Mouse (Mus musculus): ENCODE measurements around the gene Gm7029. TPM values are rescaled to one million over a fixed set of nuclear protein-coding genes. Genes with fewer than 3 reads are reported as not detected.
A peak's percentile ranks its signal among the peaks of the same experiment; 100 is the strongest.
"Not testable (repeated sequence)": the region's sequence is repeated elsewhere in the genome, so short reads cannot be mapped to it uniquely, and the experiment has no call there.

Gm7029 gene
- total and polyA plus RNA-seq, 2 experiments = not detected

GRCm38 (mm10) chr17:33890533-33891059, 17.0 kb downstream of the Gm7029 start, which contains the start of gene Kifc1:
TSS of gene Kifc1 (minus strand) at chr17:33890661.
- under 1% methylated on average over 49 of the region's 49 CpGs for WGBS
- Histone ChIP-seq H3K4me3 (ENCODE audit: insufficient read depth, low read depth, low read length) (peak within 1 kb of the TSS; percentile 82), H3K27ac (replicated peaks; ENCODE audit: insufficient read depth, low read depth, low read length) (no peak within 1 kb of the TSS), H3K27me3 (ENCODE audit: control insufficient read depth, insufficient read depth, low read length) (no peaks in the 10 kb centered on the region), H3K36me3 (ENCODE audit: control insufficient read depth, insufficient read depth, low read length) (no peaks in the 10 kb centered on the region), H3K9ac (ENCODE audit: low read depth, low read length) (peak within 1 kb of the TSS; percentile 71), H3K4me1 (ENCODE audit: control insufficient read depth, insufficient read depth, low read length) (no peaks in the 10 kb centered on the region; the same call in 1 of the 2 replicates), H3K79me2 (ENCODE audit: control insufficient read depth, insufficient read depth, low read length) (0 out of 2 replicates have a peak, but pooled peaks cover 6% of the 10 kb centered on the region)
- DNase-seq (ENCODE audit: extremely low read depth, low read depth, low spot score) = peak; percentile 96
- TF ChIP-seq CTCF (IDR thresholded peaks at IDR 0.05; ENCODE audit: low read depth, low read length) = peak; percentile 97
- no peak for TF ChIP-seq POLR2A (IDR thresholded peaks at IDR 0.05; ENCODE audit: extremely low read depth, insufficient read depth, low read length)

- no peak for DNase-seq (ENCODE audit: extremely low read depth, low read depth, low spot score)
- no peaks in the 10 kb centered on the region; the same call in 1 of the 2 replicates for H3K4me1 ChIP-seq (ENCODE audit: control insufficient read depth, insufficient read depth, low read length)
- 37% methylated on average over 2 of the region's 2 CpGs for WGBS
- no peaks in the 10 kb centered on the region for H3K36me3 ChIP-seq (ENCODE audit: control insufficient read depth, insufficient read depth, low read length)
- H3K79me2 ChIP-seq (ENCODE audit: control insufficient read depth, insufficient read depth, low read length) = 0 out of 2 replicates have a peak, but pooled peaks cover 6% of the 10 kb centered on the region
- no peaks in the 10 kb centered on the region for H3K27me3 ChIP-seq (ENCODE audit: control insufficient read depth, insufficient read depth, low read length)
- H3K4me3 ChIP-seq (ENCODE audit: insufficient read depth, low read depth, low read length) = no peak overlapping the region
- H3K27ac ChIP-seq (replicated peaks; ENCODE audit: insufficient read depth, low read depth, low read length) = no peak overlapping the region
- H3K9ac ChIP-seq (ENCODE audit: low read depth, low read length) = no peak overlapping the region
- TF ChIP-seq POLR2A (IDR thresholded peaks at IDR 0.05; ENCODE audit: extremely low read depth, insufficient read depth, low read length) = no peak
These were observed 17.7 kb downstream of the Gm7029 start for GRCm38 (mm10) chr17:33891357-33891756.

DNA sequence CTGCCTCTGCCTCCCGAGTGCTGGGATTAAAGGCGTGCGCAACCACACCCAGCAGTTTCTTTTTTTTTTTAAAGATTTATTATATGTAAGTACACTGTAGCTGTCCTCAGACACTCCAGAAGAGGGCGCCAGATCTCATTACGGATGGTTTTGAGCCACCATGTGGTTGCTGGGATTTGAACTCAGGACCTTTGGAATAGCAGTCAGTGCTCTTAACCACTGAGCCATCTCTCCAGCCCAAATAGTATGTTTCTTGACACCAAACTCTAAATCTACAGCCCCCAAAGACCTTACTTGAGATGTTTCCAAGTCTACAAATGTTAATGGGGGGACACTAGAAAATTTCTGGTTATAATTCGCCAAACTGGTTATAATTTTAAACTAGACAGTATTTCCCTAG, 18.3 kb downstream of the Gm7029 start:
- H3K9ac ChIP-seq (ENCODE audit: low read depth, low read length); DNase-seq (ENCODE audit: extremely low read depth, low read depth, low spot score): not testable (repeated sequence)
- 76% methylated on average over 6 of the region's 6 CpGs for WGBS

GRCm38 (mm10) chr17:33892429-33892828, 18.8 kb downstream of the Gm7029 start:
- no peak for DNase-seq (ENCODE audit: extremely low read depth, low read depth, low spot score)
- WGBS = 38% methylated on average over 7 of the region's 7 CpGs
- TF ChIP-seq CTCF (IDR thresholded peaks at IDR 0.05; ENCODE audit: low read depth, low read length) = no peak
- TF ChIP-seq POLR2A (IDR thresholded peaks at IDR 0.05; ENCODE audit: extremely low read depth, insufficient read depth, low read length) = no peak

More for the DNA sequence above, 18.3 kb downstream of the Gm7029 start:
- H3K27me3 ChIP-seq (ENCODE audit: control insufficient read depth, insufficient read depth, low read length); H3K79me2 ChIP-seq (ENCODE audit: control insufficient read depth, insufficient read depth, low read length); H3K27ac ChIP-seq (replicated peaks; ENCODE audit: insufficient read depth, low read depth, low read length); H3K4me3 ChIP-seq (ENCODE audit: insufficient read depth, low read depth, low read length); H3K4me1 ChIP-seq (ENCODE audit: control insufficient read depth, insufficient read depth, low read length); H3K36me3 ChIP-seq (ENCODE audit: control insufficient read depth, insufficient read depth, low read length): not testable (repeated sequence)

DNA sequence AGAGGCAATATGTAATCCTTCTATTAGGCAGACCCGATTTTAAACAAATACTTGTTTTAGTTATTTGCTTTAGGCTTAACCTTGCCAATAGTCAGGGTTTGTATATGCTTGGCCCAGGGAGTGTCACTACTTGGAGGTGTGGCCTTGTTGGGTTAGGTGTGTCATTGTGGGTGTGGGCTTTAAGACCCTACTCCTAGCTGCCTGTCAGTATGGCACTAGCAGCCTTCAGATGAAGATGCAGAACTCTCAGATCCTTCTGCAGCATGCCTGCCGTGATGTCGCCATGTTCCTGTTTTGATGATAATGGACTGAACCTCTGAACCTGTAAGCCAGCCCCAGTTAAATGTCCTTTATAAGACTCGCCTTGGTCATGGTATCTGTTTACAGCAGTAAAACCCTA, 19.4 kb downstream of the Gm7029 start:
- H3K9ac ChIP-seq (ENCODE audit: low read depth, low read length); H3K27me3 ChIP-seq (ENCODE audit: control insufficient read depth, insufficient read depth, low read length); H3K36me3 ChIP-seq (ENCODE audit: control insufficient read depth, insufficient read depth, low read length); H3K4me3 ChIP-seq (ENCODE audit: insufficient read depth, low read depth, low read length); H3K4me1 ChIP-seq (ENCODE audit: control insufficient read depth, insufficient read depth, low read length); DNase-seq (ENCODE audit: extremely low read depth, low read depth, low spot score); H3K79me2 ChIP-seq (ENCODE audit: control insufficient read depth, insufficient read depth, low read length); H3K27ac ChIP-seq (replicated peaks; ENCODE audit: insufficient read depth, low read depth, low read length): not testable (repeated sequence)
- WGBS = 72% methylated on average over 4 of the region's 4 CpGs

More at GRCm38 (mm10) chr17:33892429-33892828, 18.8 kb downstream of the Gm7029 start:
- H3K9ac ChIP-seq (ENCODE audit: low read depth, low read length) = no peak overlapping the region
- no peak overlapping the region for H3K27ac ChIP-seq (replicated peaks; ENCODE audit: insufficient read depth, low read depth, low read length)
- no peaks in the 10 kb centered on the region for H3K36me3 ChIP-seq (ENCODE audit: control insufficient read depth, insufficient read depth, low read length)
- no peak overlapping the region for H3K4me3 ChIP-seq (ENCODE audit: insufficient read depth, low read depth, low read length)
- H3K4me1 ChIP-seq (ENCODE audit: control insufficient read depth, insufficient read depth, low read length) = no peaks in the 10 kb centered on the region; the same call in 1 of the 2 replicates
- 0 out of 2 replicates have a peak, but pooled peaks cover 6% of the 10 kb centered on the region for H3K79me2 ChIP-seq (ENCODE audit: control insufficient read depth, insufficient read depth, low read length)
- no peaks in the 10 kb centered on the region for H3K27me3 ChIP-seq (ENCODE audit: control insufficient read depth, insufficient read depth, low read length)

GRCm38 (mm10) chr17:33897114-33897794, 23.6 kb downstream of the Gm7029 start:
- WGBS = 27% methylated on average over 6 of the region's 6 CpGs
- Histone ChIP-seq H3K4me1 (ENCODE audit: control insufficient read depth, insufficient read depth, low read length) (no peaks in the 10 kb centered on the region; the same call in 1 of the 2 replicates), H3K27ac (replicated peaks; ENCODE audit: insufficient read depth, low read depth, low read length) (no peak overlapping the region), H3K36me3 (ENCODE audit: control insufficient read depth, insufficient read depth, low read length) (no peaks in the 10 kb centered on the region), H3K4me3 (ENCODE audit: insufficient read depth, low read depth, low read length) (no peak overlapping the region), H3K79me2 (ENCODE audit: control insufficient read depth, insufficient read depth, low read length) (no peaks in the 10 kb centered on the region), H3K27me3 (ENCODE audit: control insufficient read depth, insufficient read depth, low read length) (no peaks in the 10 kb centered on the region), H3K9ac (ENCODE audit: low read depth, low read length) (no peak overlapping the region)
- DNase-seq (ENCODE audit: extremely low read depth, low read depth, low spot score) = peak; percentile 81
- TF ChIP-seq CTCF (IDR thresholded peaks at IDR 0.05; ENCODE audit: low read depth, low read length) (peak; percentile 53), POLR2A (IDR thresholded peaks at IDR 0.05; ENCODE audit: extremely low read depth, insufficient read depth, low read length) (no peak)

DNA sequence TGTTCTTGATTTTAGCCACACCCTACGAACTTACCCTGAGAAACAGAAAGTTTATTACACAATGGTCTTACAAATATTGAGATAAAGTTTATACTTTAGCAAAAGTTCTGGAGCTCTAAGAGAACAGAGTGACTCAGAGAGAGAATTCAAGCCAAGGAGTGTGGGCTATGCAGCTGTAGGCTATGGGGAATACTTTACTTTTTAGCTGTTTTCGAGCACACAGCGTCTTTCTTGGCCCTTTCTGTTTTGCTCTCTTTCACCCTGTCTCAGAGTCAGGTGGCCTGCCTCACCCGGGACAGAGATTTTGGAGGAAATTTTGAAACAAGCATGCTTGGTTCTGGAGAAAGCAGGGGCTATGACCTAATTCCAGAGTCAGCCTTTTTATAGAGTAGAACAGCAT, 24.6 kb downstream of the Gm7029 start:
- H3K27me3 ChIP-seq (ENCODE audit: control insufficient read depth, insufficient read depth, low read length); H3K79me2 ChIP-seq (ENCODE audit: control insufficient read depth, insufficient read depth, low read length); H3K4me1 ChIP-seq (ENCODE audit: control insufficient read depth, insufficient read depth, low read length); H3K4me3 ChIP-seq (ENCODE audit: insufficient read depth, low read depth, low read length); H3K27ac ChIP-seq (replicated peaks; ENCODE audit: insufficient read depth, low read depth, low read length); H3K36me3 ChIP-seq (ENCODE audit: control insufficient read depth, insufficient read depth, low read length); H3K9ac ChIP-seq (ENCODE audit: low read depth, low read length); DNase-seq (ENCODE audit: extremely low read depth, low read depth, low spot score): not testable (repeated sequence)
- WGBS = 87% methylated on average over 4 of the region's 4 CpGs

Data from liver, adult 2 months (tissue).